Mouse (Mus musculus): Measurements from ENCODE around the gene Cby1.

DNA sequence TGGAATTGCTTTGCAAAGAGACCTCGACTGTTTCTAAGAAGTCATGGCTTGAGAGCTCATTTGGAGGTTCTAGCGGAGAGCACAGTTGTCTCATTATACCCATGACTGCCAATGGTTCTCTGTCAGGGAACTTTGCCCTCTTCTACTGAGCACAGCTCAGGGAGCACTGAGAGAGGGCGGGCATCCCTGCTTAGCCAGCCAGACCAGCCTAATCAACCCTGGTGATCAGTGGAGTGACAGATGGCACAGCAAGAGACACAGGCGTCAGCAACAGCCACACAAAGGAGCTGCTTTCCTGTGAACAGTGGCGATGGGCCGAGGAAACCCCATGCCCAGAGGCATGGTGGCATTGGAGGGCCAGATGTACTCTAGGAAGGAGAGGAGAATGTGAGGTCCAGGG is 38.0 kb downstream of the Cby1 start:
- TF ChIP-seq CTCF (IDR thresholded peaks at IDR 0.05; ENCODE audit: low read depth, low read length) (no peak), POLR2A (IDR thresholded peaks at IDR 0.05; ENCODE audit: borderline replicate concordance, low read depth, low read length) (no peak)

Measured in bone marrow macrophage, adult 2 months (primary cell).